Mouse (Mus musculus) gastrocnemius, adult 2 months (tissue): ENCODE data around the gene Cpz. TPM values are rescaled to one million over a fixed set of nuclear protein-coding genes. Genes with fewer than 3 reads are reported as not detected.

Experiments
- DNase-seq: peaks from one replicate; pipeline ENCODE4 v3.0.0; 2022
- H3K27ac ChIP-seq: fragments of 200-600 bp; 2 replicates; pipeline ENCODE4 v1.8.1; 2022; ENCODE audit warnings: mild to moderate bottlenecking
- H3K4me3 ChIP-seq: fragments of 200-600 bp; 2 replicates; pipeline ENCODE4 v1.8.1; 2022; ENCODE audit warnings: mild to moderate bottlenecking, moderate library complexity
- CTCF ChIP-seq: fragments of 200-600 bp; IDR thresholded peaks from 2 replicates; pipeline ENCODE4 v1.8.1; 2022; ENCODE audit warnings: antibody characterized with exemption, mild to moderate bottlenecking, moderate library complexity
- intact Hi-C: fragments of 180-260 bp; cut with DNase I; formaldehyde crosslinking; loops from one replicate; pipeline ENCODE4 v1.15.1; 2025
- long read RNA-seq, 2 experiments: library from polyadenylated mRNA; stranded (forward); transcript quantifications; one replicate each; pipeline ENCODE4 v2.0.0; 2021
- total RNA-seq, 2 experiments: library from RNA; stranded (reverse); gene quantifications; 2 replicates each; pipeline ENCODE4 v1.2.3; 2021

Cpz gene
- total RNA-seq = under 1 TPM; 0.13 to 0.89 TPM
- long read RNA-seq, experiment 1 = 0 reads
- long read RNA-seq, experiment 2 = 0 reads

DNA sequence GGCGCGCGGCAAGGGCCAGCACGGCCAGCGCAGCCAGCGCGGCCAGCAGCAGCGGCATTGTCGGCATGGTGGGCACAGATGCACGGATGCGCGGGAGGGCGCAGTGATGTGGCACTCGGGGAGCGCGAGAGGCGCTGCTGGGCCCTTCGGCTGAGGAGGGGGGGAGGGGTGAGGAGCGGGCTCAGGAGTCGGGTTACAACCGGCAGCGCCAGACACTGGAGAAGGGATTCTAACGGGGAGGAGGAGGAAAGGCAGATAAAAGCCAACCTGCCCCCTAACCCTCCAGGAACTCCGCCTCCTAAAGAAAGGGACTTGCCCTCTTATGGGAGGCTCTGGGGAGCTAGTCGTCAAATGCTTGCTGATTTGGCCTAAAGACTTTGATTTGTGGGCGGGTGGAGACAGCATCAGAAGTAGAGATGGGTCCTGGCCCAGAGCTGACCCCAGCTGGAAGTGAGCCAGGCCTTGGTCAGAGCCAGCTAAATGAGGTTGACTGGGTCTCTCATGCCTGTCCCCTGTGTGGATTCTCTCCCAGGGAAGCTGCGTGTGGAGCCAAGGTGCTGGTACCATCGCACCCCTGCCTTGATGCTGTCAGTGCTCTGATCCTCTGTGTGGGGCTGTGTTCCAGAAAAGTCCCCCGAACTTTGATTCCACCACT lies at the start of gene Cpz:
TSS of gene Cpz (minus strand) at position 230 of the 655 bp plus-strand sequence.
- Histone ChIP-seq H3K4me3 (peak within 1 kb of the TSS; percentile 45), H3K27ac (no peak within 1 kb of the TSS)
- DNase-seq = peak; percentile 57
- intact Hi-C loops = no loop called here
- no peak for TF ChIP-seq CTCF

DNA sequence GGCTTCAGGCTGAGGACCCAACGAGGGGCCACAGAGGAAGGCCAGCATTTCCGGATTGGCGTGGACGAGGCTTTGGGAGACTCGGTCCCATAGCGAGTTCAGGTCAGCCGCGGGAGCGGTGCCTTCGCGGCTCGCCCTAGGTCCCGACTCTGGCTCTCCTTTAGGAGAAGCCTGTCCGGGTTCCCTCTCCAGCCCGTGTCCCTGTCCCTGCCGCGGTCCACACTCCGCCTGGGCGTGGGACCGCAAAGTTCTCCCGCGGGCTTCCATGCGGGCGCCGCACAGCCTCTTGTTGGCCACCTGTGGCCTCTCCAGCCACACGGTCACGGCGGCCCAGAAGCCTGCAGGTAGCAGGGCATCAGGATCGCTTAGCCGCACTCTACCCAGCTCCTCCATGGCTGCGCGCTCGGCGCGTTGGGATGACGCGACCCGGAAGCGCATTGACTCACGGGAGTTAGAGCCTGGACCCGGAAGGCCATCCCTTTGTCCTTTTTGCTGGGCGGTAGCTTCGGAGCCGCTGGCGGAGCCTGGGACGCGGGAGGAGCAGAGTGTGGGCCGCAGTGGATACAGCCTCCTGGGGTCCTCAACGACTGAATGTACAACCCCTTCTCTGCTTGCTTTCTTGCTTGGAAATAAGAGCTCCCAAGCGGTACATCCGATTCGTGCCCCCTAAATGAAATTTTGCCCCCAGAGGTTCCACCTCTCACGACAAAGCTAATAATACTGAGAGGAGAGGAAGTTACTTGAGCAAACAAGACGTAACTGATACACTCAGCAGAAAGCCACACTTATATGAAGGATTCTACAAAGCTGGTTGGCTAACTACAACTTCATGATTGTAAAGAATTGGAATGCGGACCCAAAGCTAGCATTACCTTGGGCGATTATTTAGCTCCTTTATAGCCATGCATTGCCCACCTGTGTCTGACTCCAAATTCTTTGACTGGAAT lies 49.4 kb upstream of the Cpz start, which contains the start of gene Trmt44:
TSS of gene Trmt44 (minus strand) at position 418 of the 947 bp plus-strand sequence.
- TF ChIP-seq CTCF = no peak
- Histone ChIP-seq H3K4me3 (peak within 1 kb of the TSS; percentile 81), H3K27ac (peak within 1 kb of the TSS; percentile 91)
- intact Hi-C loops = no loop called here
- DNase-seq = peak; percentile 94

DNA sequence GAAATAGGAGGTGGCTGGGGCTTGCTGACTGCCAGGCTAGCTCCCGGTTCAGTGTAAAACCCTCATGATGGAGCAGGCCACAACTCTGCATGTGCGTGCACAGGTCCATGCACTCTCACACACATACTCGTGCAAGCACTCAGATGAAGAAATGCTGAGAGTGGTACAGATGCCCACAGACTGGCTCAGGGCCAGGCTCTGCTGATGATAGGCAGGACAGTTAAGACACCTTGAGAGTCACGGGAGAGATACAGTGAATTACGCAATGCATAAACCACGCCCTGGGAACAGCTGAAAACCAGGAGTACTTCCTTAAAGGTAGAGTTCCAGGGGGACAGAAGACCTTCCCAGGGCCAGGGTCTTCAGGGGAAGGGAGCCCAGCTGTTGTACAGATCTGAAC lies 46.0 kb upstream of the Cpz start:
- DNase-seq = no peak
- TF ChIP-seq CTCF = no peak
- intact Hi-C loops = no loop called here
- no peak overlapping the region for H3K4me3 ChIP-seq
- no peak overlapping the region for H3K27ac ChIP-seq

DNA sequence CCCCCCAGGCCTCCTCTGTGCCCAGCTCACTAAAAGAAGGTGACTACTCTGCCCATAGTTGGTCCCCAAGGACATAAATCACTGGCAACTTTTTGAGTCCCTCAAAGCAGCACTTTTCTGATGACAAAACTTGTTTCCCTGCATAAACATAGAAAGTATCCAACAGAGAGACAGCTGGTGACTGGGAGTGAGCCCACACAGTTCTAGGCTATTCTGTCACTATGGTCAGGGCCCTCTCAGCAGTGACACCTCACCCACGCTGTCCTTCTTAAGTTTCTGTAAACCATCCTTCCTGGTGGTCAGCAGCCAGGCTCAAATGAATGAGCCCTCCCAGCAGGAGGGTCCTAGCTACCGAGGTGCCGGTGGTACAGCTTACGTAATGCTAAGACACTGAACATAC lies 41.1 kb upstream of the Cpz start:
- intact Hi-C loops = no loop called here
- DNase-seq = no peak
- no peak overlapping the region for H3K4me3 ChIP-seq
- no peak for TF ChIP-seq CTCF
- no peak overlapping the region for H3K27ac ChIP-seq

DNA sequence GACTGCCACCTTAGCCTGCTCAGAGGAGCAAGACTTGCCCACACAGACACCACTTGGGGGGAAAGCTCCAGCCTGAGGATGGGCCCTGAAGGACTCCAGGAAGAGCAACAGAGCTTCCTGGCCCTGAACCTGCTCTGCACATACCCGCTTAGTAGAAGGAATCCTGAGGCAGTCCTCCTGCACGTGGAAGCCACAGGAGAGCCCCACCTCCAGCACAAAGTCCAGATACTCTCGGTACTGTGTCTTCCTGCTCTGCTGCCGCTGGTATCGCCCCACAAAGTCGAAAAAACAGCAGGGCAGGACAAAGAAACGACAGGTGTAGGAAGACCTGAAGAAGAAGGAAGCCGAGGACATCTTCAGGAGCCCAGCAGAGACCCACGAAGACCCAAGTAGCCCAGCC lies 39.7 kb upstream of the Cpz start:
- no peak overlapping the region for H3K27ac ChIP-seq
- TF ChIP-seq CTCF = no peak
- no peak for DNase-seq
- H3K4me3 ChIP-seq = no peak overlapping the region
- intact Hi-C loops = no loop called here

DNA sequence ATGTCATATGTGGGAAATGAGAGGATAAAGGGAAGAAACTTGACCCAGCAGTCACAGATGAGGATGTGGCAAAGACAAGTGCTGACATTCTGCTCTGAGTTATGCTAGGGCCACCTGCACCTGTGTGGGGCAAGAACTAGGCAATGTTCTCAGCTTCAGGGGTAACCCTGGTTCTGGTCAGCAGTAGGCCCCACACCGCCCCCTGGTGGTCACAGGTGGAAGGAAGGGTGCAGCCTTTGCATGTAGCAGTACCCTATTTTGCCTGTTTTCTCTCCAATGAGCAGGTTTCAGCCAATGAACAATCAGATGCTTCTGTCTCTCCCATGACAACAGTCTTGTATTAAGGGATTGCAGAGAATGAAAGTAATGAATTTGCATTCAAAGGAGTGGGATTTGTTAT lies 38.0 kb upstream of the Cpz start:
- intact Hi-C loops = loop anchor here (1.0 kb wide), 1 partner anchor 40 kb away; no protein-coding TSS in a partner anchor
- TF ChIP-seq CTCF = peak; percentile 98; the same call in 1 of the 2 replicates
- DNase-seq = peak; percentile 85
- no peak overlapping the region for H3K27ac ChIP-seq
- no peak overlapping the region for H3K4me3 ChIP-seq

DNA sequence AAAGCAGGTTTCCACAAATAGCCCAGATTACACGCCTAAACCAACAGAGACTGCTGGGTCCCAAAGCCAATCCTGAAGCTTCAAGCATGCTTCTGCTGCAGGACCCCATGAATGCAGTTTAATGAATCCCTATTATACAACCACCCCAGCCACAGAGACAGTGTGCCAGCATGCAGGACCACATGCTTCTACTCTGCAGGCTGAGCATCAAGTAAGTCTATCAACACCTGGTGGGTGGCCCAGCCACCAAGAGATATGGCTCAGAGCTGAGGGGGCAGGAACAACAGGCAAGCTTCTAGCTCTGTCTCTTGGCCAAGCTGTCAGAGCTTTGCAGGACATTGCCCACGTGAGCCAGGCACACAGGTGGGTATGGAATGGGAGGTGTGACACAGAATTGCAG lies 37.1 kb upstream of the Cpz start:
- no peak for TF ChIP-seq CTCF
- Histone ChIP-seq H3K4me3 (no peak overlapping the region), H3K27ac (no peak overlapping the region)
- intact Hi-C loops = loop anchor here (1.0 kb wide), 1 partner anchor 39 kb away; no protein-coding TSS in a partner anchor
- no peak for DNase-seq

DNA sequence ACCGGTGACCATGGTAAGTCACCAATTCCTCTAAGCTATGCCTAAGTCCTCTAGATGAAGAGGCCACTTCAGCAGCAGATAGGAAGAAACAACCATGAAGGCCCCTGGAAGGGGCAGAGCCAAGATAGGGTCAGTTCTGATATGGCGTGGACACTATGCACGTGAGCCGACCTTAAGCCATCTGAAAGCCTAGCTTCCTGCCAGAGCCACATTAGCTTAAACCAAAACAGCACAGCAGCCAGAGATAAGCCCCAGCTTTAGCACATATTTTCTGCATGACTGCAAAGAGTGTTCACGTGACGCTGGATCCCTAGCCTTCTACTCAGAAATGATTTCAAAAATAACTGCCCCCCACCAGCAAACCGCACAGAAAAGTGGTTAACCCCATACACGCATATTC lies 33.9 kb upstream of the Cpz start:
- intact Hi-C loops = no loop called here
- H3K27ac ChIP-seq = no peak overlapping the region
- no peak for DNase-seq
- no peak for TF ChIP-seq CTCF
- H3K4me3 ChIP-seq = no peak overlapping the region

DNA sequence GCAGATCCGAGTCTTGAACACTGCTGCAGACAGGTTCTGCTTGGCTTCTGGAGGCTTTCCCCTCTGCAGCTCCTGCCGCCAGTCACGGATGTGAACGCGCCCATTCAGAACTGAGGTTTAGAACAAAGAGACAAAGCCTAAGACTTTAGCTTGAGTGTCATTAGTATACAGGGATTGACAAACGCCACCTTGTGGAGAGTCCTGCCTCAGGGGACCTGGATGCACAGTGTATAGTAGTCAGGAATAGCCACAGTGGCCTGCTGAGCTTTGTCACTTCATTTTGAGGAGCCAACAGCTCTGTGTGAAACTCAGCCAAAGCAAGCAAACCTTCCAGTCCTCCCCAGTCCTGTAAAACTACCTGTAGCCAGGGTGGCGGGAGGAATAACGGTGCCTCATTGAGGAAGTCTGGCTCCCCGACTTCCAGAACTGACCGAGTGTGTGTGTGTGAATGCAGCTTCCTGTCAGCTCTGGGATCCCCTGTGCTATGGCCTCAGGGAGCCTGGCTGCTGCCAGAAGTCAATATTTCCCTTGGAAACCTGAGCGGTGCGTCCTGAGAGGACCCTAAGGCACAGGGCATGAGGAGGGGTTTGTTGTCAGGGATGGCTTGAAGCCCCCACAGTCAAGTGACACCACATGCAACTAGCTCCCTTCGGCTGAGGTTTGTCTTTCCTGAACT lies 32.6 kb upstream of the Cpz start:
- Histone ChIP-seq H3K27ac (no peak overlapping the region), H3K4me3 (no peak overlapping the region)
- intact Hi-C loops = no loop called here
- no peak for DNase-seq
- peak; percentile 25 for TF ChIP-seq CTCF

DNA sequence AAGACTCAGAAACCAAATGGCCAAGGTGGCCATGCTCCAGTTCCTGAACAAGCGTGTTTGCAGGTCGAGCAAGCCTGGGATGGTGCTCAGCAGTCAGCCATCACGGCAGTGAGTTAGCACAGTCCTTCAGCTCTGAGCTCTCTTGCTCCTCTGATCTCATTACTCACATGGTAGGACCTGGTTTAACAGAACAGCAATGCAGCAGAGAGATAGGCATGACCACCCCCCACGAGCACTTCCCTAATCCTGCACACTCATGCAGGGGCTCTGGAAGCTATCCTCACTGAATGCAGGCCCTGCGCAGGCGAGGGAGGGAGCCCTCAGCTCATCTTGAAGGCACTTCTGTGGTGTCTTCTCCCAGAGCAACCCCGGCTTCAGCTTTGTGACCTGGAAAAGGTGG lies 30.9 kb upstream of the Cpz start:
- Histone ChIP-seq H3K4me3 (no peak overlapping the region), H3K27ac (no peak overlapping the region)
- DNase-seq = no peak
- intact Hi-C loops = no loop called here
- no peak for TF ChIP-seq CTCF

DNA sequence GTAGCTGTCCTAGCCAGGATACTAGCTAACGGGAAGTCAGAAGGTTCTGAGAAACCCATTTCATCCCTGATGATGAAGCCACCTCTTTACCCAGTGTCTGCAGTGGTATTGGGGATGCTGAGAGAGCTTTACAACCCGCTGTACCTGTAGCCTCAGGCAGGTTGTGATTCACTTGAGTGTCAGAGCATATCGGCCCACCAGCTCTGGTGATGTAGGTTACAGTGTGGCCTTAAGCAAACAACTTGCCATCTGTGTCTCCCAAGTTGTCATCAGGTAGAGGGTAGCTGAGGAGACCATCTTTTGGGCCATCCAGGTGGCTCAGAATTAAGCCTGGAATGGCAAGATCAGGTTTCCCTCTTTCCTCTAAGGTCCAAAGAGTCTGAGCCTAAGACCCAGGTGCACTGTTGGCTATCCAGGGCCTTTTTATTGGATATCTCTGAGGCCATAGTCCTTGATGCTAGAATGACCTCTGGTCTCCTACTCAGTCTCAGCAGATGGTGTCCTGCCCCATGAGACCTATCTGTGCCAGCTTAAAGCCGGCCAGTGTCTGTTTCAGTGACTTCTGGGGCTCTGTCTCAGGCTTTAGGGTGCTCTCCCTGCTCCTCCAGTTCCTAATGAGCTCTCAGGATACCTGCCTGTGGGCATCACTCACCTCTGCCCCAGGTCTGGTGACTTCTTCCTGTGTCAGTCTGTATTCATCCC lies 27.5 kb upstream of the Cpz start:
- intact Hi-C loops = no loop called here

More for the DNA sequence above, 27.5 kb upstream of the Cpz start:
- H3K4me3 ChIP-seq = no peak overlapping the region
- no peak for DNase-seq
- no peak for TF ChIP-seq CTCF
- H3K27ac ChIP-seq = no peak overlapping the region
